Mouse (Mus musculus) heart, adult 2 months (tissue): ENCODE data around the gene Efna5.

Source experiments
- CTCF ChIP-seq: fragments of 200-600 bp; IDR thresholded peaks from 2 replicates; pipeline ENCODE4 v1.8.1; 2022; ENCODE audit warnings: antibody characterized with exemption, mild to moderate bottlenecking, moderate library complexity
- POLR2A ChIP-seq: fragments of 200-500 bp; IDR thresholded peaks from 2 replicates; pipeline ENCODE4 v1.6.1; 2011; ENCODE audit warnings: mild to moderate bottlenecking, low read depth, low read length, control low read depth; ENCODE audit not compliant: insufficient read depth

GRCm38 (mm10) chr17:62806646-62807045 lies 74.5 kb downstream of the Efna5 start:
- TF ChIP-seq CTCF (no peak), POLR2A (no peak)
